Mouse (Mus musculus) frontal cortex, postnatal 10 days (tissue): Measurements from ENCODE around the gene Spats1.
"Not testable (repeated sequence)": the region's sequence is repeated elsewhere in the genome, so short reads cannot be mapped to it uniquely, and the experiment has no call there.

Source experiments
- DNase-seq, 2 experiments: peaks; one replicate each; pipeline ENCODE4 v3.0.0; 2022; ENCODE audit warnings: low spot score in 2 of 2, mixed read lengths in 1 of 2

Spats1 gene

GRCm38 (mm10) chr17:45447063-45447462, 28.2 kb downstream of the Spats1 start:
- DNase-seq: no peak

- no peak for DNase-seq
Observed at GRCm38 (mm10) chr17:45445923-45446322, 29.3 kb downstream of the Spats1 start.

GRCm38 (mm10) chr17:45434262-45434590, 41.0 kb downstream of the Spats1 start:
- DNase-seq: no peak

- DNase-seq: peak; percentile 96 to 97
Observed at GRCm38 (mm10) chr17:45433419-45434261, 41.6 kb downstream of the Spats1 start, which contains the start of gene Cdc5l. Gene Cdc5l (minus strand): TSS chr17:45433737.

GRCm38 (mm10) chr17:45432706-45433398, 42.4 kb downstream of the Spats1 start:
- DNase-seq: peak in 1 of 2 experiments; percentile 50

- DNase-seq: no peak
Observed at GRCm38 (mm10) chr17:45432007-45432406, 43.2 kb downstream of the Spats1 start.

DNA sequence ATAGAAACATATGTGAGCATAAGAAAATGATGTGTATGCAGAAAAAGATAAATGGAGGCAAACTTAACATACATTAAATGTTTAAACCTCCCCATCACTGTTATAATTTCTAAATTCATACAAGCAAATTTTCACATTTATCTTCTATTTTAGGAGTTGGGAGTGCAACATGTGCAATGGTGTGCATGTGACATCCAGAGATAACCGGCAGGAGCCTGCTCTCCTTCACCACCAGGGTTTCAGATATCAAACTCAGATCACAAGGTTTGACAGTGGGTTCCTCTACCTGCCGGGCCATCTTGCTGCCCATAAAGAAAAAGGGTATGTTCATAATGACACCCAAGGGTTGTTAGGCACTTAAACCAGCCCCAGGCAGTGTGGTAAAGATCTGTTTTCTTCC, 57.8 kb downstream of the Spats1 start:
- no peak for DNase-seq

- DNase-seq: not testable (repeated sequence)
Observed at GRCm38 (mm10) chr17:45411617-45412016, 63.6 kb downstream of the Spats1 start.

DNA sequence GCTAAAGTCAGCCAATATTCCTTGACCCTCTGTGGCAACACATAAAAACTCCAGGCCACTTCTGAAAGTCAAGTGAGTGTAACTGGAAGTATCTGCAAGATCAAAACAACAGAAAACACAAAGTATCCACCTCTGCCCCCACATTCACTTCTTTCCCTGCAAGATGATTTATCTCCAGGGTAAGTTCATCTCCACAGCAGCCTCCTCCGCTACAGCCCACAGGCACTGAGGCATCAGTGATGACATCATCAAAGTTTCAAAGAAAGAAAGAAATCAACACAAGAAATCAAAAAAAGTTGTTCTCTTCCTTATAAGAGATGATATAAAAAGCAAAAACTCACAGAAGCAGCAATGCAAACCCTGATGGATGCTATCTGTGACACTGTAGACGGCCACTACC, 66.5 kb downstream of the Spats1 start:
- DNase-seq: no peak

DNA sequence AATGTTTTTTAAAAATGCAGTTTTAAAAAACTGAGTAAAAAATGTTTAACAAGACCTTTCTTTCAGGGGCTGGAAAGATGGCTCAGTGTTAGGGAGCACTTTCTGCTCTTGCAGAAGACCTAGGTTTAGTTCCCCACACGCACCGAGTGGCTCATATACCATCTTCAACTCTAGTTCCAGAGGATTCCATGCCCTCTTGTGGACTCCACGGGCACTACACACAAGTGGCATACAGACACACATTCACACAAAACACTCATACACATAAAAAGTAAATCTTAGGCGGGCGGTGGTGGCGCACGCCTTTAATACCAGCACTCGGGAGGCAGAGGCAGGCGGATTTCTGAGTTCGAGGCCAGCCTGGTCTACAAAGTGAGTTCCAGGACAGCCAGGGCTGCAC, 68.9 kb downstream of the Spats1 start:
- DNase-seq: no peak

DNA sequence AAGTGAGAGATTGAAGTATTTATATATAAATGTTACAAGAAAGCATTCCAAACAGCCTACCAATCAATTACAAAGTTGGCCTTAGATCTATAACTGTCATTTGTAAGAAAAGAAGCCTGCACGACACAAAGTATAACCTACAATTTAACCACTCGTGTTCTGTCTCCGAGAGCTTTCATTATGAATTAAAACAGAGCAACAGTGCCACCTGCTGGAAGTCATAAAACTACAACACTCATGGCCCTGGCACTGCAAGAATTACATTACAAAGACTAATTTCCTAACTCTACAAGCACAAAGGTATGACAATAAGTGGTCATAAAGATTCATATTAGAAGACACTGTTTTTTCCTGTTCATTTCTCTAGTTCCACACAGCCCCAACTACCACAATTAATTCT, 72.0 kb downstream of the Spats1 start:
- peak in 1 of 2 experiments; percentile 26 for DNase-seq

DNA sequence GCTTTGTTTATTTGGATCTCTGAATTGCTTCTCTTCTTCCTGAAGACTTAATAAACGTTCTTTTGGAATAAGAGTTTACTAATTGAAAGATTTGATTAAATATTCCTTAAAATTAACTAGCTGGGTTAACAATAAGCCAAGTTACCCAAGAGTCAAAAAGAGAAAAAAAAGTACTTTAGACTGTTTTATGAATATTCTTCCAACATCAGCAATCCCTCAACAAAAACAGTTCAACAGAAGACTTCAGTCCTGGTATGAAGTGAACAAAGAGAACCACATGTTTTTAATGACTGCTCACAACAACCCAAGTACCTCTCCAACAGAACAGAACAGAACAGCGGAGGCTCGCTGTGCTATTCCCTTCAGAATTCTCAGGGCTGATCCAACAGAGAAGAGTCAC, 72.6 kb downstream of the Spats1 start:
- DNase-seq: no peak

GRCm38 (mm10) chr17:45402126-45402525, 73.1 kb downstream of the Spats1 start:
- DNase-seq: no peak

GRCm38 (mm10) chr17:45401126-45401905, 73.9 kb downstream of the Spats1 start:
- DNase-seq: no peak

DNA sequence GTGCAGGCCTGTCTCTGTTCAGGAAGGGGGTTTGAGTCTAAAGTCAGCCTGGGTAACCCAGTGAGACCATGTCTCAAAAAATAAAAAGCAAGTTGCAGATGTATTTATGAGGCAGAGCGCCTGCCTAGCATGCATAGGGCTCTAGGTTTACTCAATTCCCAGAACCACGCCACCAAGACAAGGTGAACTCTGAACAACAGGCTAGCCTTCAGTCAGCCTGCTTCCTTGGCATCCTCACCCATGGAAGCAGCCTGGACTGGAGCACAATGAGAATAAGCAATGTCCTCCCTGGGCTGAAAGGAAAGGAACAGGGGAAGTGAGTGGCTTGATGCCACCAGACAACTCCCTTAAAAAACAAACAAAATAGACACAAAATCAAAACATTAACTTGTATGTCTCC, 77.2 kb downstream of the Spats1 start:
- DNase-seq: no peak

GRCm38 (mm10) chr17:45397541-45397940, 77.7 kb downstream of the Spats1 start:
- no peak for DNase-seq

DNA sequence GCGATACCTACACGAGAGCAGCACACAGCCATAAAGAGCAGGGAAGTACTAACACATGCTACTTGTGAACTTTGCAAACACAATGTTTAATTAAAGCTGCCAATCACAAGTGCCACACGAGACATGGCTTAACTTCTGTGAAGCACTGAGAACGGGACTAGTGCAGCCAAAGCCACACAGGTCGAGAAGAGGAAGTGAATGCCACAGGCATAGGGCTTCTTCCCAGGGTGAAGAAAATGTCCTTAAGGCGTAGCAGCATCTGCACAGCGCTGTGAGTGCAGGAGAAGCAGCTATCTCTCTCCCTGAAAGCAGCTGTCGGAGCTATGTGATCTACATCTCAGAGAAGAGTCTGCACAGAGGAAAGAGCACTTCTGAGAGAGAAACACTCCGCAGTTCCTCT, 80.6 kb downstream of the Spats1 start:
- no peak for DNase-seq

DNA sequence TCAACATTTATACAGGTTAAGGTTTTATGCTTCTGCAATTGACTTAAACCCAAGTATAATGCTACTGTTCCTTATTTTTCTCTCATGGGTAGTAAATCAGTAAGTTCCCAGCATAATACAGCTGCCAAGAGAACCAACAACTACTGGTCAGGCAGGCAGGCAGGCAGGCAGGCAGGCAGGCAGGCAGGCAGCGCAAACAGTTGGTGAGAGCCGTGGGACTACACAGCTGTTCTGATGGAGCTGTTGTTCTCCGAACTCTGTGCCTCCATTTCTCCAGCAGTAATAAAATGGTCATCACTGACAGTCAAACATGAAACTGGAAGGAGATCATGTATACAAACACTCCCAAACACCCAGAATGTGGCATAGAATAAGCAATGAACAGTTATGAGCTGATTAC, 81.5 kb downstream of the Spats1 start:
- no peak for DNase-seq
